Mouse (Mus musculus) C2C12 (cell line): Measurements from ENCODE around the gene Gpc2. TPM values are rescaled to one million over a fixed set of nuclear protein-coding genes. Genes with fewer than 3 reads are reported as not detected.
A peak's percentile ranks its signal among the peaks of the same experiment; 100 is the strongest.

Source experiments
- H3K27me3 ChIP-seq: one replicate; pipeline ENCODE4 v1.6.1; 2011; ENCODE audit not compliant: control insufficient read depth, insufficient read depth, insufficient read length
- H3K36me3 ChIP-seq: one replicate; pipeline ENCODE4 v1.6.1; 2011; ENCODE audit not compliant: control insufficient read depth, insufficient read depth
- H3K4me3 ChIP-seq: one replicate; pipeline ENCODE4 v1.5.1; 2011; ENCODE audit warnings: mild to moderate bottlenecking, control low read depth; ENCODE audit not compliant: poor library complexity, insufficient read depth, severe bottlenecking
- H3K79me2 ChIP-seq: one replicate; pipeline ENCODE4 v1.6.1; 2011; ENCODE audit not compliant: control insufficient read depth, insufficient read depth
- H3K79me3 ChIP-seq: one replicate; pipeline ENCODE4 v1.6.1; 2011; ENCODE audit warnings: low read depth, control low read depth
- H3ac ChIP-seq: one replicate; pipeline ENCODE3; 2011; ENCODE audit warnings: low read depth; ENCODE audit not compliant: control insufficient read depth, insufficient read length
- CEBPB ChIP-seq: IDR thresholded peaks from one replicate; pipeline ENCODE4 v1.6.1; 2011; ENCODE audit warnings: low read depth, mild to moderate bottlenecking, control low read depth, moderate library complexity
- CTCF ChIP-seq: IDR thresholded peaks from one replicate; pipeline ENCODE4 v1.5.1; 2011; ENCODE audit not compliant: control insufficient read depth, insufficient read depth, insufficient read length
- FOSL1 ChIP-seq: IDR thresholded peaks from one replicate; pipeline ENCODE4 v1.8.0; 2011; ENCODE audit warnings: mild to moderate bottlenecking, low read length; ENCODE audit not compliant: poor library complexity, insufficient read depth, severe bottlenecking
- MAX ChIP-seq: IDR thresholded peaks from one replicate; pipeline ENCODE4 v1.6.1; 2011; ENCODE audit warnings: mild to moderate bottlenecking, control low read depth
- MYOD1 ChIP-seq: IDR thresholded peaks from one replicate; pipeline ENCODE4 v1.6.1; 2011; ENCODE audit warnings: low read depth; ENCODE audit not compliant: control insufficient read depth, insufficient read length
- MYOG ChIP-seq: IDR thresholded peaks from one replicate; pipeline ENCODE4 v1.6.1; 2011; ENCODE audit not compliant: control insufficient read depth, insufficient read length; ENCODE audit errors: extremely low read depth
- USF1 ChIP-seq: IDR thresholded peaks from one replicate; pipeline ENCODE4 v1.6.1; 2011; ENCODE audit warnings: low read depth, mild to moderate bottlenecking, control low read depth, moderate library complexity
- polyA plus RNA-seq: library from polyadenylated mRNA; unstranded; fragments of >200 nt; fragmentation: generic; extraction: Trizol; gene quantifications from one replicate; pipeline ENCODE4 v1.2.1, GENCODE M21; 2012; ENCODE audit warnings: missing spikeins

Gene Gpc2
- polyA plus RNA-seq, 1 experiment: 0.60 TPM

DNA sequence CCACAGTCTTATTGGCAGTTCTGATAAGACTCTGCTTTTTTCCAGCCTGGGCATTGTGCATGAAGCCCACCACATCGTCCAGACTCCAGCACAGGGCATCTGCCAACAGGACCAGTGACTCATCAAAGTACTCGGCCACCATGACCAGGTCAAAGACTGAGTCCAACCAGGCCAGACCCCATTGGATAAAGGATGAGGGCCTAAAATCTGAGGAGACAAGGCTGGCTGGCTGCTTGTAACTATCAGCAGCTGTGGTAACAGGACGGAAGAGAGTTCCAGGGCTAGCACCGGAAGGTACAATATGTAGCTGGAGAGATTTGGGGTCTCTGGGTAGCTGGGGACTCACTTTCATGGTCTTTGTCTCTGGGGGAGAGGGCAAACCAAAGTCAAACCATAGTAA, 14.1 kb downstream of the Gpc2 start:
- no peak for TF ChIP-seq CTCF
- no peak for TF ChIP-seq MYOG
- TF ChIP-seq MAX: no peak
- TF ChIP-seq MYOD1: no peak
- TF ChIP-seq USF1: no peak
- TF ChIP-seq CEBPB: no peak
- no peak for TF ChIP-seq FOSL1
- H3K4me3 ChIP-seq: no peak overlapping the region
- no peaks in the 10 kb centered on the region for H3K27me3 ChIP-seq
- H3K79me2 ChIP-seq: peaks cover 24% of the 10 kb centered on the region
- H3ac ChIP-seq: no peak overlapping the region
- no peaks in the 10 kb centered on the region for H3K79me3 ChIP-seq
- no peaks in the 10 kb centered on the region for H3K36me3 ChIP-seq

DNA sequence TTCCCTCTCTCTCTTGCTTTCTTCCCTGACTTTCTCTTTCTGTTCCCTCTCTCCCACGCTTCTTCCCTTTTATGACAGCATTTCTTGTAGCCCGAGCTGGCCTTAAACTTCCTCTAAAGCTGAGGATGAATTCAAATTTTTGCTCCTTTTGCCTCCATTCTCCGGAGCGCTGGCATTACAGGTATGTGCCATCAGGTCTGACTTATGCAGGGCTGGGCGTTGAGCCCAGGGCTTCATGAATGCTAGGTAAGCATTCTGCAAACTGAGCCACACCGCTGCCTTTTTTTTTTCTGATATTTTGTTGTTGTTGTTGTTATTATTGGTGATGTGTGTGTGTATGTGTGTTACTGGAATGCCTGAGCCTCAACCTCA, 15.6 kb downstream of the Gpc2 start:
- H3K79me2 ChIP-seq: peaks cover 24% of the 10 kb centered on the region
- peak overlapping the region; percentile 69 for H3K4me3 ChIP-seq
- peak overlapping the region; percentile 54 for H3ac ChIP-seq
- TF ChIP-seq USF1 (no peak), MAX (no peak), CTCF (no peak), MYOG (no peak)
- H3K79me3 ChIP-seq: no peaks in the 10 kb centered on the region
- peaks cover 3% of the 10 kb centered on the region for H3K36me3 ChIP-seq
- no peaks in the 10 kb centered on the region for H3K27me3 ChIP-seq

DNA sequence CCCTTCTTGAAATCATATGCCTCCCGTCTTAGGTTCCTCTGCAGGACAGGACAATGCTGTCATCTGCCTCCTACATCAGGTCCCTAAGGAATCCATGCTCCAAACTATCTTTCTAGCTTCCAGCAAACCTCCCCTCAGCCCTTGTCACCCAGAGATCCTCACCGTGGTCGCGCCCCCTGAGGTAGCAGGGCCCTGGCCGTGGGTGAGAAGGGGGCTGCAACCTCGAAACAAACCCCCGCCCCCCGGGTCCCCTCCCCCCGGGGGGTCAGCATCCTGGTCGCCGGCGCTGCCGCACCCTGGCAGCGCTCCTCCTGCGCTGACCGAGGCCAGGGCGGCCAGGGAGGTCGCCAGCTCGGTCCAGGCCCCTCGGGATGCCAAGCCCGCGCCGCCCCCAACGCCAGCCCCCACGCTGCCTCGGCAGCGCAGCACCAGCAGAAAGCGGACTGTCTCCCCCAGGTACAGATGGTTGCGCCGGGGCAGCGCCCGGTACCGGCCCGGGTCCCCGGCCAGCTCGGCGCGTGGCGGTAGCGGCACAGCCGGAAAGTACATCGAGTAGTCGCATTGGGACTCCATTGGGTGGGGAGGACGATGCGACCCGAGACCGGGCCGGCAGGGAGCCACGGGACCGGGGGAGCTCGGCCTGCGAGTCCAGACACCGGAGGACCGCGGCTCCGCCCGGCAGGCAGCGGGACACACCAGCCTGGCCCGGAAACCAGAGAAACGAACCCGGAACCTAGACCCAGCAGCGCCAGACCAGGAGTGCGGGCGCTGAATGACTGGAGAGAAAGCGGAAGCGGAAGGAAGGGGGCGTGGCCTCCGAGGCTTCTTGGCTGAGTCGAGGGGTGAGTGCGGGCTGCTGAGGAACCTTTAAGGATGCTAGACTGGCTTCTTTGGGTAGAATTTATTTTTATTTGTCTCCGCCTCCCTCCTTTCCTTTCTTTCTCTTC, 16.3 kb downstream of the Gpc2 start, which contains the start of gene BC037034:
Gene BC037034, minus strand, starts transcription at position 774 of the 947 bp plus-strand sequence.
- Histone ChIP-seq H3ac (peak within 1 kb of the TSS; percentile 97), H3K27me3 (no peaks in the 10 kb centered on the region), H3K36me3 (peaks cover 3% of the 10 kb centered on the region), H3K79me2 (peaks cover 24% of the 10 kb centered on the region), H3K79me3 (no peaks in the 10 kb centered on the region), H3K4me3 (peak within 1 kb of the TSS; percentile 69)
- TF ChIP-seq MYOG (no peak), MAX (peak; percentile 63)

DNA sequence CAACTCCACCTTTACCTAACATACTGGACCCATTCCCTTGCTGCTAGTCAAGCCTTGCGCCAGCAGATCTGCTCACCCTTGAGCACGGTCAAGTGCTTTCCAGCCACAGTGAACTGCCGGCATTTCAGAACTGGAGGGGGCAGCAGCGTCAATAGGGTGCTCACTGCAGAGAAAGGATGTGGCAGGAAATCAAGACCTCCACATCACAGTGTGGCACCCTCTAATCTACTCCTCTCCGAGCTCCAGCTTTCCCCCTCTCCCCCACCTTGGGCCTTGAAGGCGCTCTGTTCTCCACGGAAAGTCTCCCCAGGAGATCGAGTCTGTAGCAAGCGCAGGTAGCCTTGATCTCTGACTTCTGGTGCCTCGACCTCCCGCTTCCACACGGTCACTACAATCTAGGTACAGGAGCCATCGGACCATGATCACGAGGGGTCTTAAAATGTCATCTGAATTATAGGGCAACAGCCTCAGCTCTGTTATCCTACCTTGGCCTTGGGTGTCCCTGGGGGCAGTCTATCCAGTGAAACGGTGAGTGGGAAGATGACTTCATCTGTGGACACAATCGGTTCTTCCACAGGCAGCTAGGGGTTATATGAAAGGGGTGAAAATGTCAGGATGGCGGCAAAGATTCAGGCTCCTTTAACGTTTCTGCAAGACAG, 17.1 kb downstream of the Gpc2 start:
- Histone ChIP-seq H3ac (peak overlapping the region; percentile 97), H3K36me3 (peaks cover 3% of the 10 kb centered on the region), H3K79me3 (no peaks in the 10 kb centered on the region), H3K4me3 (peak overlapping the region; percentile 69), H3K27me3 (no peaks in the 10 kb centered on the region), H3K79me2 (peaks cover 24% of the 10 kb centered on the region)
- TF ChIP-seq CTCF (no peak), MYOG (no peak), MYOD1 (no peak), MAX (no peak), CEBPB (no peak), FOSL1 (no peak), USF1 (no peak)

DNA sequence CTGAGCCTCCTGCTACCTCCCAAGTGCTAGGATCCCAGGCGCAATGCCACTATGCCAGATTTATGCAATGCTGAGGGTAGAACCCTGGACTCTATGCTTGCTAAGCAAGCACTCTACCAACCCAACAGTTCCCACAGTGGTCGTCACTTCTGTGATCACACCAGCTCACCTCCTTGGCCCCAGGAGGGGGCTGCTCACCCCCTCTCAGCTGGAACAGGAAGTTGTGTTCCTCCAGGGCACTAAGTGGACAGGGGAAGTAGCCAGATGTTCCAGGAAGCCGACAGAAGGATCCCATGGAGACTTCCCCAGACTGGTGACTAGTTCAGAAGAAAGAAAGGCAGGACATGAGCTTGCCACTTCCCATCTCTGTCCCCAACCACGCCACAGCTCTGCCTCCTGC, 17.8 kb downstream of the Gpc2 start:
- TF ChIP-seq MYOD1: no peak
- TF ChIP-seq CTCF: no peak
- no peak for TF ChIP-seq USF1
- no peak for TF ChIP-seq CEBPB
- no peak for TF ChIP-seq MAX
- TF ChIP-seq MYOG: no peak
- TF ChIP-seq FOSL1: no peak
- no peak overlapping the region for H3ac ChIP-seq
- H3K4me3 ChIP-seq: no peak overlapping the region
- peaks cover 24% of the 10 kb centered on the region for H3K79me2 ChIP-seq
- peaks cover 3% of the 10 kb centered on the region for H3K36me3 ChIP-seq
- no peaks in the 10 kb centered on the region for H3K27me3 ChIP-seq
- H3K79me3 ChIP-seq: no peaks in the 10 kb centered on the region
